In the genomic region with DNA sequence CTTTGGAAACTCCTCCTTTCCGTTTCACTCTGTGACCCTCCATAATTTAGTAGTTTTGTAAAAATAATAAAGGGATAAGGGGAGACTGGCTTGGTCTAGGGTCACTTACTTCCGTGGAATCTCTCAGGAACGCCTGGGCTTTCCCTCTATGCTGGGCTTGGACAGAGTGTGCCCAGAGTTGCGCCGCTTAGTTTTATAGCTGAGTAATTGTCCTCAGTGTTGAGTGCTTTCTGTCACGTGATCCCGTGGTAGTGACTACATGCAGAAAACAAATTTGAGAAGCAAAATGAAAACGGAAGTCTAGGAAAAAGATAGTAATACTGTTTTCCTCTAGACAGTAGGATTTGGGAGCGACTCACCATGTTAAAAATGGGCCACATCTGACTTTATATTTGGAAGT, we compare ENCODE assay signal across 21 mouse cellular contexts.
A peak's percentile ranks its signal among the peaks of the same experiment; 100 is the strongest.
DNase-seq lines count a peak whose midpoint lies in the region; ATAC-seq and TF ChIP-seq lines count a peak whose summit lies in the region.
"Had no signal": no experiment of that assay in that cellular context is flagged by ENCODE, and none has a peak within 500 bp of the region (broad histone marks: within the 10 kb centered on the region; RNA-seq: fewer than 3 reads in every experiment).

No protein-coding gene starts in this region.

- no peak overlapping the region for H3K4me3 ChIP-seq in kidney, adult 2 months (ENCODE audit: insufficient read depth, low read depth, low read length)
- no peak overlapping the region for H3K4me3 ChIP-seq in liver, adult 2 months (ENCODE audit: insufficient read depth, low read depth, low read length)
- H3K4me3 ChIP-seq in liver, embryonic 12.5 days: no peak overlapping the region
- H3K4me3 ChIP-seq in bone marrow macrophage, adult 2 months (ENCODE audit: insufficient read depth, low read length): no peak overlapping the region
- H3K4me3 ChIP-seq: forebrain, embryonic 13.5 days; heart, embryonic 15.5 days; hindbrain, embryonic 13.5 days had no signal

- TF ChIP-seq POLR2A in kidney, adult 2 months (IDR thresholded peaks at IDR 0.05; ENCODE audit: low read depth, low read length): no peak
- TF ChIP-seq POLR2A in liver, adult 2 months (IDR thresholded peaks at IDR 0.05; ENCODE audit: extremely low read depth, insufficient read depth, low read length): no peak
- TF ChIP-seq POLR2A in bone marrow macrophage, adult 2 months (IDR thresholded peaks at IDR 0.05; ENCODE audit: borderline replicate concordance, low read depth, low read length): no peak

- H3K27me3 ChIP-seq in kidney, adult 2 months (replicated peaks; ENCODE audit: control insufficient read depth, insufficient read depth, low read length): no peaks in the 10 kb centered on the region
- no peaks in the 10 kb centered on the region for H3K27me3 ChIP-seq in liver, adult 2 months (ENCODE audit: control insufficient read depth, insufficient read depth, low read length)
- no peaks in the 10 kb centered on the region for H3K27me3 ChIP-seq in liver, embryonic 12.5 days (replicated peaks)
- H3K27me3 ChIP-seq: forebrain, embryonic 13.5 days; heart, embryonic 15.5 days; hindbrain, embryonic 13.5 days; Patski had no signal

- H3K79me2 ChIP-seq in liver, adult 2 months (ENCODE audit: control insufficient read depth, insufficient read depth, low read length): no peaks in the 10 kb centered on the region

- WGBS in kidney, adult 2 months: 37% methylated on average over 9 of the region's 9 CpGs
- WGBS in liver, adult 2 months: 89% methylated on average over 9 of the region's 9 CpGs
- WGBS in liver, embryonic 12.5 days (ENCODE audit: insufficient replicate concordance): 77% methylated on average over 9 of the region's 9 CpGs

- H3K9me3 ChIP-seq in liver, embryonic 12.5 days (replicated peaks): no peaks in the 10 kb centered on the region
- H3K9me3 ChIP-seq: forebrain, embryonic 13.5 days; heart, embryonic 15.5 days; hindbrain, embryonic 13.5 days had no signal

- no peak overlapping the region for H3K4me2 ChIP-seq in liver, embryonic 12.5 days
- H3K4me2 ChIP-seq: forebrain, embryonic 13.5 days; heart, embryonic 11.5 days; heart, embryonic 15.5 days; hindbrain, embryonic 13.5 days had no signal

- no peaks in the 10 kb centered on the region for H3K4me1 ChIP-seq in kidney, adult 2 months (ENCODE audit: control insufficient read depth, insufficient read depth, low read length)
- no peaks in the 10 kb centered on the region for H3K4me1 ChIP-seq in liver, adult 2 months (ENCODE audit: control insufficient read depth, insufficient read depth, low read length)
- no peaks in the 10 kb centered on the region for H3K4me1 ChIP-seq in liver, embryonic 12.5 days
- peaks cover 5% of the 10 kb centered on the region for H3K4me1 ChIP-seq in bone marrow macrophage, adult 2 months (ENCODE audit: control insufficient read depth, insufficient read depth, low read length)
- H3K4me1 ChIP-seq: heart, embryonic 15.5 days; hindbrain, embryonic 13.5 days had no signal

- H3K27ac ChIP-seq in kidney, adult 2 months (ENCODE audit: insufficient read depth, low read depth, low read length): no peak overlapping the region
- H3K27ac ChIP-seq in liver, adult 2 months (replicated peaks; ENCODE audit: insufficient read depth, low read depth, low read length): no peak overlapping the region
- H3K27ac ChIP-seq in liver, embryonic 12.5 days: no peak overlapping the region
- H3K27ac ChIP-seq in bone marrow macrophage, adult 2 months (ENCODE audit: insufficient read depth, low read depth, low read length): peak overlapping the region; percentile 12
- H3K27ac ChIP-seq: forebrain, embryonic 13.5 days; heart, embryonic 15.5 days; hindbrain, embryonic 13.5 days; hindbrain, postnatal 0 days had no signal

- peak; percentile 17 for DNase-seq in kidney, adult 2 months
- no peak for DNase-seq in kidney, postnatal 10 days
- DNase-seq in liver, adult 2 months (ENCODE audit: extremely low read depth, low read depth, low spot score): peak; percentile 12
- DNase-seq in thymus, postnatal 10 days (ENCODE audit: low spot score in 2 of 2): no peak
- no peak for DNase-seq in adrenal gland, postnatal 4 days (ENCODE audit: low spot score in 2 of 2)
- DNase-seq: B cell, adult 2 months; cerebellum, adult 11-12 months; cerebellum, adult 9-11 months; cerebellum, postnatal 36 days; forebrain, postnatal 0 days; gastrocnemius, postnatal 36 days; heart, postnatal 14 days had no signal

- no peak for TF ChIP-seq CTCF in kidney, adult 2 months (conservative IDR thresholded peaks at IDR 0.05; ENCODE audit: insufficient read depth, insufficient read length, low read depth, low read length)
- no peak for TF ChIP-seq CTCF in liver, adult 2 months (IDR thresholded peaks at IDR 0.05; ENCODE audit: low read depth, low read length)
- no peak for TF ChIP-seq CTCF in bone marrow macrophage, adult 2 months (IDR thresholded peaks at IDR 0.05; ENCODE audit: low read depth, low read length)

- ATAC-seq in liver, embryonic 12.5 days: no peak
- ATAC-seq: activated CD4-positive, CD25-positive, alpha-beta regulatory T cell, adult 4 months; forebrain, embryonic 13.5 days; forebrain, postnatal 0 days; hindbrain, postnatal 0 days; Patski had no signal

- H3K9ac ChIP-seq in liver, adult 2 months (ENCODE audit: low read depth, low read length): no peak overlapping the region
- H3K9ac ChIP-seq in liver, embryonic 12.5 days: no peak overlapping the region
- H3K9ac ChIP-seq: forebrain, embryonic 13.5 days; forebrain, postnatal 0 days; heart, embryonic 15.5 days; hindbrain, embryonic 13.5 days had no signal

- H3K36me3 ChIP-seq in kidney, adult 2 months (ENCODE audit: control insufficient read depth, insufficient read depth, low read length): no peaks in the 10 kb centered on the region
- H3K36me3 ChIP-seq in liver, adult 2 months (ENCODE audit: control insufficient read depth, insufficient read depth, low read length): no peaks in the 10 kb centered on the region
- H3K36me3 ChIP-seq in liver, embryonic 12.5 days: no peaks in the 10 kb centered on the region
- H3K36me3 ChIP-seq: heart, embryonic 15.5 days; hindbrain, embryonic 13.5 days had no signal

Comparison
In these comparisons a context has a peak if more than half of its experiments do, and no peak if none do; other contexts are left out.
1. DNase-seq: peak in kidney, adult 2 months (single experiment) and liver, adult 2 months (single experiment); none in kidney, postnatal 10 days (single experiment), thymus, postnatal 10 days (0 of 2) and adrenal gland, postnatal 4 days (0 of 2).